Mouse (Mus musculus): ENCODE data around the gene Grik4. TPM values are rescaled to one million over a fixed set of nuclear protein-coding genes. Genes with fewer than 3 reads are reported as not detected.

The Grik4 gene
- total and polyA plus RNA-seq, 2 experiments from 2014 or later, result 7.7 to 11.9 TPM

- Histone ChIP-seq H3K4me3 (ENCODE audit: low read depth, low read length) (no peak overlapping the region), H3K9ac (no peak overlapping the region), H3K27me3 (ENCODE audit: insufficient read depth, low read length) (no peaks in the 10 kb centered on the region), H3K4me2 (ENCODE audit: low read depth) (no peak overlapping the region), H3K4me1 (ENCODE audit: insufficient read depth) (no peaks in the 10 kb centered on the region), H3K36me3 (ENCODE audit: insufficient read depth) (no peaks in the 10 kb centered on the region), H3K9me3 (ENCODE audit: low read length) (no peaks in the 10 kb centered on the region), H3K27ac (ENCODE audit: low read depth, low read length) (no peak overlapping the region)
- DNase-seq, result no peak
- WGBS, result 82% methylated on average over 8 of the region's 8 CpGs
- TF ChIP-seq CTCF (IDR thresholded peaks at IDR 0.05; ENCODE audit: low read depth), result no peak
- ATAC-seq, result no peak
Measured at GRCm38 (mm10) chr9:42793581-42793980, 150.7 kb downstream of the Grik4 start.

GRCm38 (mm10) chr9:42792381-42792780 is 151.9 kb downstream of the Grik4 start:
- H3K36me3 ChIP-seq (ENCODE audit: insufficient read depth), result no peaks in the 10 kb centered on the region
- no peak overlapping the region for H3K4me2 ChIP-seq (ENCODE audit: low read depth)
- 48% methylated on average over 5 of the region's 5 CpGs for WGBS
- H3K27ac ChIP-seq (ENCODE audit: low read depth, low read length), result no peak overlapping the region
- no peak for TF ChIP-seq CTCF (IDR thresholded peaks at IDR 0.05; ENCODE audit: low read depth)
- no peaks in the 10 kb centered on the region for H3K4me1 ChIP-seq (ENCODE audit: insufficient read depth)
- H3K9ac ChIP-seq, result no peak overlapping the region
- DNase-seq (no peak), ATAC-seq (no peak)
- no peak overlapping the region for H3K4me3 ChIP-seq (ENCODE audit: low read depth, low read length)
- H3K9me3 ChIP-seq (ENCODE audit: low read length), result no peaks in the 10 kb centered on the region
- H3K27me3 ChIP-seq (ENCODE audit: insufficient read depth, low read length), result no peaks in the 10 kb centered on the region

- H3K4me3 ChIP-seq (ENCODE audit: low read depth, low read length), result no peak overlapping the region
- 64% methylated on average over 12 of the region's 12 CpGs for WGBS
- TF ChIP-seq CTCF (IDR thresholded peaks at IDR 0.05; ENCODE audit: low read depth), result no peak
- H3K4me2 ChIP-seq (ENCODE audit: low read depth), result no peak overlapping the region
- H3K27ac ChIP-seq (ENCODE audit: low read depth, low read length), result no peak overlapping the region
- ATAC-seq (no peak; the same call in 1 of the 2 replicates), DNase-seq (no peak)
- no peaks in the 10 kb centered on the region for H3K27me3 ChIP-seq (ENCODE audit: insufficient read depth, low read length)
- H3K9me3 ChIP-seq (ENCODE audit: low read length), result no peaks in the 10 kb centered on the region
- H3K9ac ChIP-seq, result no peak overlapping the region
- no peaks in the 10 kb centered on the region for H3K36me3 ChIP-seq (ENCODE audit: insufficient read depth)
- H3K4me1 ChIP-seq (ENCODE audit: insufficient read depth), result no peaks in the 10 kb centered on the region
Measured at GRCm38 (mm10) chr9:42791779-42792178, 152.5 kb downstream of the Grik4 start.

GRCm38 (mm10) chr9:42791346-42791745 is 152.9 kb downstream of the Grik4 start:
- H3K9me3 ChIP-seq (ENCODE audit: low read length), result no peaks in the 10 kb centered on the region
- H3K27ac ChIP-seq (ENCODE audit: low read depth, low read length), result no peak overlapping the region
- no peak; the same call in 1 of the 2 replicates for ATAC-seq
- no peak for DNase-seq
- no peak overlapping the region for H3K4me3 ChIP-seq (ENCODE audit: low read depth, low read length)
- no peaks in the 10 kb centered on the region for H3K36me3 ChIP-seq (ENCODE audit: insufficient read depth)
- TF ChIP-seq CTCF (IDR thresholded peaks at IDR 0.05; ENCODE audit: low read depth), result no peak
- H3K4me2 ChIP-seq (ENCODE audit: low read depth), result no peak overlapping the region
- 67% methylated on average over 4 of the region's 4 CpGs for WGBS
- no peaks in the 10 kb centered on the region for H3K27me3 ChIP-seq (ENCODE audit: insufficient read depth, low read length)
- no peak overlapping the region for H3K9ac ChIP-seq
- H3K4me1 ChIP-seq (ENCODE audit: insufficient read depth), result no peaks in the 10 kb centered on the region

- H3K27ac ChIP-seq (ENCODE audit: low read depth, low read length), result no peak overlapping the region
- no peak overlapping the region for H3K4me2 ChIP-seq (ENCODE audit: low read depth)
- DNase-seq, result peak; percentile 62
- no peak overlapping the region for H3K9ac ChIP-seq
- no peaks in the 10 kb centered on the region for H3K9me3 ChIP-seq (ENCODE audit: low read length)
- H3K36me3 ChIP-seq (ENCODE audit: insufficient read depth), result no peaks in the 10 kb centered on the region
- peak; percentile 61 for TF ChIP-seq CTCF (IDR thresholded peaks at IDR 0.05; ENCODE audit: low read depth)
- no peaks in the 10 kb centered on the region for H3K4me1 ChIP-seq (ENCODE audit: insufficient read depth)
- 25% methylated on average over 8 of the region's 8 CpGs for WGBS
- ATAC-seq, result no peak
- no peak overlapping the region for H3K4me3 ChIP-seq (ENCODE audit: low read depth, low read length)
- no peaks in the 10 kb centered on the region for H3K27me3 ChIP-seq (ENCODE audit: insufficient read depth, low read length)
Measured at GRCm38 (mm10) chr9:42788471-42788870, 155.8 kb downstream of the Grik4 start.

GRCm38 (mm10) chr9:42786882-42787281 is 157.4 kb downstream of the Grik4 start:
- WGBS, result 68% methylated on average over 5 of the region's 5 CpGs
- Histone ChIP-seq H3K4me3 (ENCODE audit: low read depth, low read length) (no peak overlapping the region), H3K4me1 (ENCODE audit: insufficient read depth) (no peaks in the 10 kb centered on the region), H3K9me3 (ENCODE audit: low read length) (no peaks in the 10 kb centered on the region), H3K27me3 (ENCODE audit: insufficient read depth, low read length) (no peaks in the 10 kb centered on the region), H3K9ac (no peak overlapping the region; the same call in 1 of the 2 replicates), H3K4me2 (ENCODE audit: low read depth) (no peak overlapping the region), H3K36me3 (ENCODE audit: insufficient read depth) (no peaks in the 10 kb centered on the region), H3K27ac (ENCODE audit: low read depth, low read length) (no peak overlapping the region)
- DNase-seq, result no peak
- TF ChIP-seq CTCF (IDR thresholded peaks at IDR 0.05; ENCODE audit: low read depth), result no peak
- ATAC-seq, result no peak

GRCm38 (mm10) chr9:42786286-42786685 is 158.0 kb downstream of the Grik4 start:
- no peak for TF ChIP-seq CTCF (IDR thresholded peaks at IDR 0.05; ENCODE audit: low read depth)
- Histone ChIP-seq H3K36me3 (ENCODE audit: insufficient read depth) (no peaks in the 10 kb centered on the region), H3K4me3 (ENCODE audit: low read depth, low read length) (no peak overlapping the region), H3K9ac (no peak overlapping the region), H3K4me2 (ENCODE audit: low read depth) (no peak overlapping the region), H3K27me3 (ENCODE audit: insufficient read depth, low read length) (no peaks in the 10 kb centered on the region), H3K27ac (ENCODE audit: low read depth, low read length) (no peak overlapping the region), H3K9me3 (ENCODE audit: low read length) (no peaks in the 10 kb centered on the region), H3K4me1 (ENCODE audit: insufficient read depth) (no peaks in the 10 kb centered on the region)
- ATAC-seq (no peak), DNase-seq (no peak)
- 21% methylated on average over 2 of the region's 2 CpGs for WGBS

All from forebrain, postnatal 0 days (tissue).